Mouse (Mus musculus) gonadal fat pad, adult 2 months (tissue): ENCODE data around the gene Ip6k2. TPM values are rescaled to one million over a fixed set of nuclear protein-coding genes. Genes with fewer than 3 reads are reported as not detected.

Experiments used
- DNase-seq: peaks from one replicate; pipeline ENCODE4 v3.0.0-alpha.2; 2012; ENCODE audit warnings: low read depth
- polyA plus RNA-seq: library from polyadenylated mRNA; depleted of rRNA; stranded (reverse); fragments of >200 nt; gene quantifications from 2 replicates; pipeline ENCODE4 v1.2.3, GENCODE M21; 2012

Ip6k2 gene
- polyA plus RNA-seq, 1 experiment = 261 TPM

- DNase-seq = no peak
Measured at GRCm38 (mm10) chr9:108820077-108820476, 36.5 kb downstream of the Ip6k2 start.

GRCm38 (mm10) chr9:108824144-108824685, 40.6 kb downstream of the Ip6k2 start:
- DNase-seq = no peak

GRCm38 (mm10) chr9:108824755-108825413, 41.3 kb downstream of the Ip6k2 start:
- DNase-seq = no peak

- DNase-seq = no peak
Measured at GRCm38 (mm10) chr9:108825820-108826699, 42.5 kb downstream of the Ip6k2 start, which contains the start of gene Celsr3. TSS of gene Celsr3 (plus strand) at chr9:108826320.

- DNase-seq = no peak
Measured at GRCm38 (mm10) chr9:108826700-108827340, 43.2 kb downstream of the Ip6k2 start.

- DNase-seq = no peak
Measured at GRCm38 (mm10) chr9:108827454-108827853, 43.9 kb downstream of the Ip6k2 start.

- DNase-seq = no peak
Measured at GRCm38 (mm10) chr9:108827906-108828305, 44.3 kb downstream of the Ip6k2 start.

- no peak for DNase-seq
Measured at GRCm38 (mm10) chr9:108831637-108832036, 48.0 kb downstream of the Ip6k2 start.

GRCm38 (mm10) chr9:108832390-108833108, 49.0 kb downstream of the Ip6k2 start:
- DNase-seq = no peak

GRCm38 (mm10) chr9:108842989-108843388, 59.4 kb downstream of the Ip6k2 start:
- DNase-seq = no peak

- DNase-seq = no peak
Measured at GRCm38 (mm10) chr9:108845390-108845789, 61.8 kb downstream of the Ip6k2 start.

GRCm38 (mm10) chr9:108847374-108847773, 63.8 kb downstream of the Ip6k2 start:
- DNase-seq = no peak

GRCm38 (mm10) chr9:108848419-108848818, 64.8 kb downstream of the Ip6k2 start:
- DNase-seq = no peak

GRCm38 (mm10) chr9:108852976-108853375, 69.4 kb downstream of the Ip6k2 start, which contains the start of gene Slc26a6:
TSS of gene Slc26a6 (plus strand) at chr9:108853283.
- DNase-seq = no peak

GRCm38 (mm10) chr9:108853635-108854240, 70.1 kb downstream of the Ip6k2 start:
- DNase-seq = peak; percentile 56

GRCm38 (mm10) chr9:108854241-108854696, 70.7 kb downstream of the Ip6k2 start:
- no peak for DNase-seq

GRCm38 (mm10) chr9:108855335-108855734, 71.7 kb downstream of the Ip6k2 start:
- DNase-seq = no peak
